Mouse (Mus musculus) ES-Bruce4 (cell line): ENCODE data around the gene Ppl.

Experiments used
- CTCF ChIP-seq: IDR thresholded peaks from one replicate; pipeline ENCODE4 v1.8.1; 2011; ENCODE audit warnings: low read depth, low read length
- EP300 ChIP-seq: IDR thresholded peaks from 2 replicates; pipeline ENCODE4 v1.6.1; 2011; ENCODE audit warnings: low read depth, low read length; ENCODE audit not compliant: insufficient read depth
- POLR2A ChIP-seq: IDR thresholded peaks from one replicate; pipeline ENCODE4 v1.8.1; 2011; ENCODE audit warnings: low read length; ENCODE audit not compliant: insufficient read depth

DNA sequence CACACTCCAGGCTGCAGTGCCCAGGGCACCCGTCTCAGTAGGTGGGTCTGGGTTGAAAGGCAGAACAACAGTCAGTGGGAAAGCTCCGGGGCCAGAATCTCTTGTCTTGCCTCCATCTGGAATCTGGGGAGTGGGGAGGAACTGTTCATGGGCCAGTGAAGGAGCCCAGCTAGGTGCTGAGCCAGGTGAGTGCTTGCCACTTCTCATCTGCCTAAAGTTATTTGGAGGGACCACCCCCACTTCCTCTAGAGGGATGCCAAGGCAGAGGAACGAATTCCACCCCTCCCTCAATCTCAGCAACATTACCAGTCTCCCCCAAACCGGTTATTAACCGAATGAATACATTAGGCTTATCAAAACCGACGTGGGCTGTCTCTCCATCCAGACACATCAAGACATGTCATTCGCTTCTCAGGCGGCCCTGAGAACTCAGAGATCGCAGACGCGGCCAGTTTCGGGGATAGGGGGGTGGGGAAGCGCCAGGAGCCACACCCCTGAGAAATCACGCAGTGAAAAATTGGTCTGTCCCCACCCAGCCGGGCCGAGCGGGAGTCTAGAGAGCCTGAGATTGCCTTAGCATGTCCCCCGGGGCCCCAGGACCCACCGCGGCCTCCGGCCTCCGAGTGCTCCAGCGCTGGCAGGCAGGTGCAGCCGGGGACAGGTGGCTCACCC is 834 bp downstream of the Ppl start:
- TF ChIP-seq CTCF (no peak), POLR2A (no peak), EP300 (no peak)
